Comparison of ENCODE assay signal across 13 mouse cellular contexts in genomic region chr2:141271541-141271940, GRCm38 (mm10).
DNase-seq lines count a peak whose midpoint lies in the region; ATAC-seq lines count a peak whose summit lies in the region.
"Had no signal": no experiment of that assay in that cellular context is flagged by ENCODE, and none has a peak within 500 bp of the region (broad histone marks: within the 10 kb centered on the region; RNA-seq: fewer than 3 reads in every experiment).

No protein-coding gene starts in this region.

- peaks cover 11% of the 10 kb centered on the region for H3K4me1 ChIP-seq in heart, embryonic 11.5 days (ENCODE audit: control insufficient read depth, insufficient read depth, low read length)
- no peaks in the 10 kb centered on the region for H3K4me1 ChIP-seq in liver, embryonic 11.5 days (replicated peaks; ENCODE audit: control insufficient read depth, insufficient read depth, low read length)
- peaks cover 32% of the 10 kb centered on the region for H3K4me1 ChIP-seq in limb, embryonic 10.5 days
- no peaks in the 10 kb centered on the region for H3K4me1 ChIP-seq in hindbrain, embryonic 12.5 days
- H3K4me1 ChIP-seq: neural tube, embryonic 15.5 days had no signal

- WGBS in heart, embryonic 11.5 days (ENCODE audit: insufficient replicate concordance), result 18% methylated on average over 4 of the region's 4 CpGs
- 28% methylated on average over 4 of the region's 4 CpGs for WGBS in liver, embryonic 11.5 days
- 27% methylated on average over 4 of the region's 4 CpGs for WGBS in limb, embryonic 10.5 days
- WGBS in hindbrain, embryonic 12.5 days, result 66% methylated on average over 4 of the region's 4 CpGs

- no peak overlapping the region for H3K4me2 ChIP-seq in heart, embryonic 11.5 days
- no peak overlapping the region for H3K4me2 ChIP-seq in liver, embryonic 11.5 days
- H3K4me2 ChIP-seq in hindbrain, embryonic 12.5 days (replicated peaks), result no peak overlapping the region
- H3K4me2 ChIP-seq: neural tube, embryonic 15.5 days had no signal

- H3K36me3 ChIP-seq in heart, embryonic 11.5 days (ENCODE audit: control insufficient read depth, insufficient read depth, low read length), result no peaks in the 10 kb centered on the region
- no peaks in the 10 kb centered on the region for H3K36me3 ChIP-seq in liver, embryonic 11.5 days (ENCODE audit: control insufficient read depth, insufficient read depth, low read length)
- no peaks in the 10 kb centered on the region for H3K36me3 ChIP-seq in limb, embryonic 10.5 days
- H3K36me3 ChIP-seq in hindbrain, embryonic 12.5 days, result no peaks in the 10 kb centered on the region
- H3K36me3 ChIP-seq: neural tube, embryonic 15.5 days had no signal

- H3K4me3 ChIP-seq in heart, embryonic 11.5 days (ENCODE audit: low read depth, low read length), result no peak overlapping the region
- H3K4me3 ChIP-seq in liver, embryonic 11.5 days (ENCODE audit: low read depth, low read length), result no peak overlapping the region
- H3K4me3 ChIP-seq in limb, embryonic 10.5 days, result no peak overlapping the region
- no peak overlapping the region for H3K4me3 ChIP-seq in hindbrain, embryonic 12.5 days
- H3K4me3 ChIP-seq: neural tube, embryonic 15.5 days had no signal

- ATAC-seq in heart, embryonic 11.5 days (replicated peaks; ENCODE audit: insufficient number of reproducible peaks, low FRiP score, low TSS enrichment), result peak; percentile 72; the same call in 1 of the 2 replicates
- ATAC-seq in liver, embryonic 11.5 days (replicated peaks; ENCODE audit: low FRiP score), result peak; percentile 64
- no peak for ATAC-seq in hindbrain, embryonic 12.5 days (ENCODE audit: low FRiP score)
- ATAC-seq in granulocyte monocyte progenitor cell, adult 5-6 weeks (replicated peaks; ENCODE audit: poor library complexity, severe bottlenecking), result no peak
- ATAC-seq: forebrain, postnatal 0 days; midbrain, embryonic 16.5 days had no signal

- H3K27ac ChIP-seq in heart, embryonic 11.5 days (ENCODE audit: low read depth, low read length), result no peak overlapping the region
- H3K27ac ChIP-seq in liver, embryonic 11.5 days (ENCODE audit: low read depth, low read length), result no peak overlapping the region
- peak overlapping the region; percentile 66; the same call in 1 of the 2 replicates for H3K27ac ChIP-seq in limb, embryonic 10.5 days
- H3K27ac ChIP-seq in hindbrain, embryonic 12.5 days, result no peak overlapping the region
- H3K27ac ChIP-seq: neural tube, embryonic 15.5 days had no signal

- no peaks in the 10 kb centered on the region for H3K9me3 ChIP-seq in heart, embryonic 11.5 days (replicated peaks; ENCODE audit: control insufficient read depth, low read length)
- H3K9me3 ChIP-seq in liver, embryonic 11.5 days (ENCODE audit: control insufficient read depth, low read length), result no peaks in the 10 kb centered on the region
- H3K9me3 ChIP-seq in limb, embryonic 10.5 days (replicated peaks), result no peaks in the 10 kb centered on the region
- no peaks in the 10 kb centered on the region for H3K9me3 ChIP-seq in hindbrain, embryonic 12.5 days (replicated peaks)
- H3K9me3 ChIP-seq: neural tube, embryonic 15.5 days had no signal

- no peak for DNase-seq in heart, adult 8-10 months (ENCODE audit: low spot score)
- DNase-seq in liver, embryonic 11.5 days (ENCODE audit: low spot score), result no peak
- no peak for DNase-seq in liver
- peak; percentile 35 for DNase-seq in limb, embryonic 10.5 days (ENCODE audit: low spot score)
- DNase-seq: cerebellum, adult 9-11 months; forebrain, postnatal 0 days; kidney, postnatal 36 days; lung, adult 18-20 months had no signal

- no peaks in the 10 kb centered on the region for H3K27me3 ChIP-seq in heart, embryonic 11.5 days (ENCODE audit: control insufficient read depth, insufficient read depth, low read length)
- H3K27me3 ChIP-seq in liver, embryonic 11.5 days (replicated peaks; ENCODE audit: control insufficient read depth, insufficient read depth, low read length), result no peaks in the 10 kb centered on the region
- H3K27me3 ChIP-seq in limb, embryonic 10.5 days (ENCODE audit: low read depth, poor library complexity, severe bottlenecking), result no peaks in the 10 kb centered on the region
- no peaks in the 10 kb centered on the region for H3K27me3 ChIP-seq in hindbrain, embryonic 12.5 days
- H3K27me3 ChIP-seq: neural tube, embryonic 15.5 days had no signal

- no peak overlapping the region for H3K9ac ChIP-seq in heart, embryonic 11.5 days (ENCODE audit: low read depth, low read length)
- no peak overlapping the region for H3K9ac ChIP-seq in liver, embryonic 11.5 days (ENCODE audit: low read depth, low read length)
- no peak overlapping the region for H3K9ac ChIP-seq in hindbrain, embryonic 12.5 days
- H3K9ac ChIP-seq: forebrain, postnatal 0 days; neural tube, embryonic 15.5 days had no signal

Comparison
In these comparisons a context has a peak if more than half of its experiments do, and no peak if none do; other contexts are left out.
1. ATAC-seq: peak in heart, embryonic 11.5 days (single experiment) and liver, embryonic 11.5 days (single experiment); none in hindbrain, embryonic 12.5 days (single experiment) and granulocyte monocyte progenitor cell, adult 5-6 weeks (single experiment).